22 mouse cellular contexts compared by ENCODE assay signal in the genomic region with DNA sequence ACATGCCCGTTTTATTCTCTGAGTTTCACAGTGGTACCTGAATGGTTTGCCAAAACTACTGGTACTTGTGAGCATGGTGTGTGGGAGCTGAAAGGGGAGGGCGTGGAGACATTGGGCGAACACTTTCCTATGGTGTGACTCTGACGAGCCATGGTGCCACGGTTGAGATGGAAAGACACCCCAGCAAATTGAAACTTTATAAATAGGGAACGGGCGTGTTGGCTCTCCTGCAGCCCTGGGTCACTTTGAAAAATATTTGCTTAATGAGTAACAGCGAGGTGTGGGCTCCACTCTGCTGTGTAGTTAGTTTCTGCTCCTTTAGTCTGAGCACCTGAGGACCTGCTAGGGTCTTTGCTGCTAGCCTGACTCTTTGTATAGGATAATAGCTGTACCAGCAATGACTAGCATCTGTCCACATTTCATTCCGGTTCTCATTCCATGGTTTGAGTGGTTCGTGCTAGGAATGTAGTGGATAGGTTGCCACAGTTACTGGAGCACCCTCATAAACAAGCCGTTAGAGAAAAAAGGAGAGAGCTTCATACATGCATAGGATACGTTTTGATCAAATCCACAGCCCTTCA. TPM values are rescaled to one million over a fixed set of nuclear protein-coding genes. Genes with fewer than 3 reads are reported as not detected.
DNase-seq lines count a peak whose midpoint lies in the region; ATAC-seq and TF ChIP-seq lines count a peak whose summit lies in the region.
"Had no signal": no experiment of that assay in that cellular context is flagged by ENCODE, and none has a peak within 500 bp of the region (broad histone marks: within the 10 kb centered on the region; RNA-seq: fewer than 3 reads in every experiment).

No protein-coding gene starts in this region.

- no peak for ATAC-seq in kidney, embryonic 15.5 days (replicated peaks; ENCODE audit: low FRiP score)
- ATAC-seq in megakaryocyte, adult 5-6 weeks (ENCODE audit: poor library complexity, severe bottlenecking): peak; percentile 24; the same call in 1 of the 2 replicates
- ATAC-seq in forebrain, embryonic 14.5 days: no peak
- no peak for ATAC-seq in frontal cortex, adult (ENCODE audit: low TSS enrichment)
- ATAC-seq: hindbrain, postnatal 0 days; intestine, postnatal 0 days; midbrain, embryonic 13.5 days had no signal

- H3K27me3 ChIP-seq in kidney, adult 2 months (replicated peaks; ENCODE audit: control insufficient read depth, insufficient read depth, low read length): no peaks in the 10 kb centered on the region
- no peaks in the 10 kb centered on the region for H3K27me3 ChIP-seq in kidney, embryonic 15.5 days
- no peaks in the 10 kb centered on the region for H3K27me3 ChIP-seq in forebrain, embryonic 14.5 days (replicated peaks; ENCODE audit: control insufficient read depth, insufficient read depth, low read length)
- H3K27me3 ChIP-seq: CH12.LX; midbrain, embryonic 13.5 days; neural tube, embryonic 13.5 days had no signal

- no peak for TF ChIP-seq POLR2A in kidney, adult 2 months (IDR thresholded peaks at IDR 0.05; ENCODE audit: low read depth, low read length)

- no peak overlapping the region for H3K4me2 ChIP-seq in kidney, embryonic 15.5 days
- no peak overlapping the region for H3K4me2 ChIP-seq in forebrain, embryonic 14.5 days (ENCODE audit: low read length)
- H3K4me2 ChIP-seq: heart, embryonic 15.5 days; midbrain, embryonic 13.5 days; neural tube, embryonic 13.5 days had no signal

- TF ChIP-seq CTCF in kidney, adult 2 months (conservative IDR thresholded peaks at IDR 0.05; ENCODE audit: insufficient read depth, insufficient read length, low read depth, low read length): no peak

- H3K4me3 ChIP-seq in kidney, adult 2 months (ENCODE audit: insufficient read depth, low read depth, low read length): no peak overlapping the region
- H3K4me3 ChIP-seq in kidney, embryonic 15.5 days (replicated peaks): no peak overlapping the region
- H3K4me3 ChIP-seq in forebrain, embryonic 14.5 days (ENCODE audit: low read depth, low read length): no peak overlapping the region
- H3K4me3 ChIP-seq: forebrain, embryonic 10.5 days; heart, adult 2 months; heart, embryonic 15.5 days; midbrain, embryonic 13.5 days; neural tube, embryonic 13.5 days had no signal

- peak; percentile 63 for DNase-seq in kidney, adult 2 months
- DNase-seq in kidney, adult 9 months: peak; percentile 63
- DNase-seq in kidney, postnatal 36 days: peak; percentile 36 to 44
- no peak for DNase-seq in forebrain, embryonic 14.5 days (ENCODE audit: low spot score)
- DNase-seq: adrenal gland, postnatal 14 days; cerebellum, adult 11 months; cerebellum, postnatal 25 days; embryo, embryonic 11 days; heart, adult 2 months; right cerebral cortex, adult 18-20 months; thymus, adult 18-20 months had no signal

- H3K27ac ChIP-seq in kidney, adult 2 months (ENCODE audit: insufficient read depth, low read depth, low read length): peak overlapping the region; percentile 24; the same call in 1 of the 2 replicates
- no peak overlapping the region for H3K27ac ChIP-seq in kidney, embryonic 15.5 days
- no peak overlapping the region for H3K27ac ChIP-seq in forebrain, embryonic 14.5 days (ENCODE audit: low read depth, low read length)
- H3K27ac ChIP-seq: forebrain, embryonic 10.5 days; heart, adult 2 months; heart, embryonic 15.5 days; hindbrain, postnatal 0 days; midbrain, embryonic 13.5 days; neural tube, embryonic 13.5 days had no signal

- H3K36me3 ChIP-seq in kidney, adult 2 months (ENCODE audit: control insufficient read depth, insufficient read depth, low read length): peaks cover 1% of the 10 kb centered on the region; the same call in 1 of the 2 replicates
- peaks cover 27% of the 10 kb centered on the region for H3K36me3 ChIP-seq in kidney, embryonic 15.5 days
- H3K36me3 ChIP-seq in forebrain, embryonic 14.5 days (ENCODE audit: control insufficient read depth, insufficient read depth, low read length): peaks cover 8% of the 10 kb centered on the region; the same call in 1 of the 2 replicates
- H3K36me3 ChIP-seq: heart, embryonic 15.5 days had no signal

- no peaks in the 10 kb centered on the region for H3K9me3 ChIP-seq in kidney, embryonic 15.5 days (replicated peaks)
- no peaks in the 10 kb centered on the region for H3K9me3 ChIP-seq in forebrain, embryonic 14.5 days (replicated peaks; ENCODE audit: control insufficient read depth, low read length)
- H3K9me3 ChIP-seq: forebrain, embryonic 10.5 days; heart, embryonic 15.5 days; midbrain, embryonic 13.5 days; neural tube, embryonic 13.5 days had no signal

- peaks cover 40% of the 10 kb centered on the region for H3K4me1 ChIP-seq in kidney, adult 2 months (ENCODE audit: control insufficient read depth, insufficient read depth, low read length)
- H3K4me1 ChIP-seq in kidney, embryonic 15.5 days: peaks cover 54% of the 10 kb centered on the region
- peaks cover 6% of the 10 kb centered on the region; the same call in 1 of the 2 replicates for H3K4me1 ChIP-seq in forebrain, embryonic 14.5 days (ENCODE audit: control insufficient read depth, insufficient read depth, low read length)
- H3K4me1 ChIP-seq: forebrain, embryonic 10.5 days; heart, embryonic 15.5 days had no signal

- H3K9ac ChIP-seq in kidney, embryonic 15.5 days: no peak overlapping the region
- H3K9ac ChIP-seq in forebrain, embryonic 14.5 days (ENCODE audit: low read length): no peak overlapping the region
- H3K9ac ChIP-seq: heart, embryonic 15.5 days; midbrain, embryonic 13.5 days; neural tube, embryonic 13.5 days had no signal

- 40% methylated on average over 12 of the region's 12 CpGs for WGBS in kidney, adult 2 months
- WGBS in kidney, embryonic 15.5 days: 74% methylated on average over 12 of the region's 12 CpGs
- WGBS in forebrain, embryonic 14.5 days: 87% methylated on average over 12 of the region's 12 CpGs

RNA-seq across cellular contexts. Expression of a gene that starts 7.4 kb away (rescaled TPM):
- 178 and 213 TPM in 2 replicates for polyA plus RNA-seq in kidney, adult 2 months (2012; rRNA removed)
- 51.9 and 53.8 TPM in 2 replicates for polyA plus RNA-seq in kidney, embryonic 15.5 days (2015; fragmentation: Nextera tagmentation; extraction: Ambion mirVana)
- 107 and 122 TPM in 2 replicates for total RNA-seq in megakaryocyte, adult 5-6 weeks (2015)
- total RNA-seq in megakaryocyte, adult 5-6 weeks (2017): 95.1 and 116 TPM in 2 replicates
- polyA plus RNA-seq in forebrain, embryonic 14.5 days (2014; fragmentation: Nextera tagmentation; extraction: Ambion mirVana): 45.3 and 58.8 TPM in 2 replicates
- total RNA-seq: CH12.LX, MEL had no signal
